Mouse (Mus musculus) cerebellum, adult 2 months (tissue): ENCODE measurements at regions not wholly inside any gene's neighbourhood (a gene's known extent, or its start where the extent isn't known, plus 50 kb on each side); places are given as distances from the start of the nearest gene placed in this dataset.

ENCODE experiments used
- CTCF ChIP-seq: fragments of 200-500 bp; IDR thresholded peaks from 2 replicates; pipeline ENCODE4 v1.5.1; 2011; ENCODE audit warnings: low read depth, mild to moderate bottlenecking, control low read depth, low read length, moderate library complexity, borderline replicate concordance; ENCODE audit not compliant: insufficient read depth
- POLR2A ChIP-seq: fragments of 200-500 bp; IDR thresholded peaks from 2 replicates; pipeline ENCODE4 v1.6.1; 2011; ENCODE audit warnings: low read length, control low read depth, borderline replicate concordance; ENCODE audit not compliant: insufficient read depth

GRCm38 (mm10) chr19:37824155-37824554, 126.6 kb downstream of the Cyp26a1 start:
- TF ChIP-seq CTCF (no peak), POLR2A (no peak)
